Mouse (Mus musculus): ENCODE measurements around the gene Mylk4. TPM values are rescaled to one million over a fixed set of nuclear protein-coding genes. Genes with fewer than 3 reads are reported as not detected.
A peak's percentile ranks its signal among the peaks of the same experiment; 100 is the strongest.

Mylk4 gene
- polyA plus RNA-seq, 1 experiment from 2014 or later = 0.12 TPM

DNA sequence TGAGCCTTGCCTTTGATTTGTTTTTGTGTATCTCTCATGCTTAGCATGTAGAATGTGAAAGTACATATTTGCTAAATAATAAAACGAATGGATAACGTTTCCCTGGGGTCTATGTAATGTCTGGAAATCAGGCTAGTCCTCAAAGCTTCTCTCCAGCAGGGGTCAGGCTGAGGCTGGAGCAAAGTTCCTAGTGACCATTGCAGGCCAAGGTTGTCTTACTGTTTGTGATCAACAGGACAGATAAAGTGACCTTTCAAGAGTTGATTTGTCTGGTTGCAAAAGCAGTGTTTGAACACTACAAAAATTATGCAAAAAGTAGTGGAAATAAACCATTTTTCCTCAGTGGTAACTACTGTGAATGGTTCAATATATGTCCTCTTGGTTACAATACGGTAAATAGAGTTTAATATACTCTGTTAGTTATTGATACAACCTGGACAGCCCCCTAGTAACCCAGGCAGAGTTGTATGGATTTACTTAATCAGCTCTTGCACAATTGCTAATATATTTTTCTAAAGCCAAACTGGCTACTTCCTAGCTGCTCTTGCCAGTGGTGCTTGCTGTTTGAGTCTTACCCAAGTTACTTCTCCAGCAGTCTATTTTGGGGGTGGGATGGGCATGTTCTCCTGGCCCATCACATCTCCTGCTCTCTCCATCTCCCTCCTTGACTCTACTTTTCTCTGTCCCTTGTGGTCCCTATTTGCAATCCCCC is 43.5 kb upstream of the Mylk4 start:
- Histone ChIP-seq H3K27me3 (ENCODE audit: insufficient read depth, low read length) (no peaks in the 10 kb centered on the region), H3K4me2 (ENCODE audit: low read length) (no peak overlapping the region), H3K9me3 (replicated peaks; ENCODE audit: low read length) (no peaks in the 10 kb centered on the region), H3K9ac (ENCODE audit: low read depth, low read length) (no peak overlapping the region), H3K27ac (no peak overlapping the region), H3K36me3 (ENCODE audit: insufficient read depth, low read length) (0 out of 2 replicates have a peak, but pooled peaks cover 2% of the 10 kb centered on the region), H3K4me3 (replicated peaks; ENCODE audit: low read depth, low read length) (no peak overlapping the region), H3K4me1 (replicated peaks; ENCODE audit: insufficient read depth, low read length) (no peaks in the 10 kb centered on the region)
- ATAC-seq (replicated peaks; ENCODE audit: low FRiP score, low read depth) (no peak), DNase-seq (ENCODE audit: low spot score) (no peak)
- WGBS = 83% methylated on average over 3 of the region's 3 CpGs
- TF ChIP-seq CTCF (IDR thresholded peaks at IDR 0.05; ENCODE audit: low read depth) = peak; percentile 49

DNA sequence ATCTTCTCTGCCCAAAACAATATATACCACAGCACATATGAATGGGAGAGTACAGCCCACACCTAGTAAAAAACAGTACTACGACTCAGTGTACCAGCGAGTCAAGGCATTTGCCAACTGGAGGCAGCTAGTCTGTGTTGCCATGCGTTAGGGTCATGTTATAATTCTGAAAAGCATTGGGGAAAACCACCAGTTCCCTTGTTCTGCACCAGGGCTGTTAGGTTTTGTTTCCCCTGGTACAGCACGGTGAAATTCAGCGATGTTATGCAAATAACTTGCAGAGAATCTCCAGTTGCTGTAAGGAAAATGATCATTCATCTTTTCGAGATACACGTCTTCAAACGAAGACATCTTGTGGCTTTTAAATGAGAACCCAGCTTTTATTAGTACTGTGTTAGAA is 41.8 kb upstream of the Mylk4 start:
- no peak for ATAC-seq (replicated peaks; ENCODE audit: low FRiP score, low read depth)
- whole genome bisulfite sequencing = 90% methylated on average over 8 of the region's 8 CpGs
- Histone ChIP-seq H3K4me2 (ENCODE audit: low read length) (no peak overlapping the region), H3K9me3 (replicated peaks; ENCODE audit: low read length) (no peaks in the 10 kb centered on the region), H3K27me3 (ENCODE audit: insufficient read depth, low read length) (no peaks in the 10 kb centered on the region), H3K4me1 (replicated peaks; ENCODE audit: insufficient read depth, low read length) (no peaks in the 10 kb centered on the region), H3K4me3 (replicated peaks; ENCODE audit: low read depth, low read length) (no peak overlapping the region), H3K27ac (no peak overlapping the region), H3K36me3 (ENCODE audit: insufficient read depth, low read length) (peaks cover 15% of the 10 kb centered on the region), H3K9ac (ENCODE audit: low read depth, low read length) (no peak overlapping the region)
- DNase-seq (ENCODE audit: low spot score) = no peak
- TF ChIP-seq CTCF (IDR thresholded peaks at IDR 0.05; ENCODE audit: low read depth) = no peak

DNA sequence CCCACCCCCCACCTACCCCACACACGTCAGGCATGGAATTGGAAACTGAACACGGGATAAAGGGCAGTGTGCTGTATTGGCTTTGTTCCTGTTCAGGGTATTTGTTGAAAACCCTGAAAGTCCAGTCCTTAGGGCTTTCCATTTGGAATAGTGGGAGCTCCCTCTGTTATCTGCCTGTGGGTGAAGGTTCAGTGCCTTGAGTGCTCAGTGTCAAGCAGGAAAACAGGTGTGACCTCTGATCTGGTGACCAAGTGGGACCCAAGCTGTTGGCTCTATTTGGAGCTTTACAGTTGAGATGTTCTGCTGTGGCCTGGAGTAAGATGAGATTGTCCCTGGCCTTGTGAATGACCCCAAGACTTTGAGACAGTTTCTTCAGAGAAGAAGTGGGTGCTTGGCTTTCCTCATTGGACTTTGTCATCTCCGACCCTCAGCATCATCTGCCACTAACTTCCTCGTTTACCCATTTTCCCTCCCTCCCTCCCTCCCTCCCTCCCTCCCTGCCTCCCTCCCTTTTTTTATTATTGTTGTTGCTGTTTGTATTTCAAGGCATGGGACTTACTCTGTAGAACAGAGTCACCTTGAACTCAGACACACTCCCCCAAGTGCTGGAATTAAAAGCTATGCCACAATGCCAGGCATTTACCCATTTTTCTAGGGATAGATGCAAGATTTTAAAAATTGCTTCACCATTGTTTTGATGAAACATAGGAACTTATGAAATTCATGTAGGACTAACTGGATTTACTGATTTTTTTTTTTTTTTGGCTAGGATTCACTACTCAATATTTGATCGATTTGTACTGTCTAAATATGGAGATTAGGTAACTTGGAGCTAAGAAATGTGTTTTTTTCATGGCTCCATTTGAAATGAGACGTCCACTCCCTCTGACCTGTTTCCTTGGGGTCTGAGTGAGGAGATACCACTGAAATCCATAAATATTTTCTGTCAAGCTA is 40.9 kb upstream of the Mylk4 start:
- no peak for TF ChIP-seq CTCF (IDR thresholded peaks at IDR 0.05; ENCODE audit: low read depth)
- no peak for DNase-seq (ENCODE audit: low spot score)
- H3K4me1 ChIP-seq (replicated peaks; ENCODE audit: insufficient read depth, low read length) = no peaks in the 10 kb centered on the region
- no peak overlapping the region for H3K4me3 ChIP-seq (replicated peaks; ENCODE audit: low read depth, low read length)
- no peak overlapping the region for H3K4me2 ChIP-seq (ENCODE audit: low read length)
- no peak overlapping the region for H3K27ac ChIP-seq
- H3K36me3 ChIP-seq (ENCODE audit: insufficient read depth, low read length) = peaks cover 24% of the 10 kb centered on the region
- no peak for ATAC-seq (replicated peaks; ENCODE audit: low FRiP score, low read depth)
- H3K9ac ChIP-seq (ENCODE audit: low read depth, low read length) = no peak overlapping the region
- H3K9me3 ChIP-seq (replicated peaks; ENCODE audit: low read length) = no peaks in the 10 kb centered on the region
- WGBS = 63% methylated on average over 6 of the region's 6 CpGs
- H3K27me3 ChIP-seq (ENCODE audit: insufficient read depth, low read length) = no peaks in the 10 kb centered on the region

DNA sequence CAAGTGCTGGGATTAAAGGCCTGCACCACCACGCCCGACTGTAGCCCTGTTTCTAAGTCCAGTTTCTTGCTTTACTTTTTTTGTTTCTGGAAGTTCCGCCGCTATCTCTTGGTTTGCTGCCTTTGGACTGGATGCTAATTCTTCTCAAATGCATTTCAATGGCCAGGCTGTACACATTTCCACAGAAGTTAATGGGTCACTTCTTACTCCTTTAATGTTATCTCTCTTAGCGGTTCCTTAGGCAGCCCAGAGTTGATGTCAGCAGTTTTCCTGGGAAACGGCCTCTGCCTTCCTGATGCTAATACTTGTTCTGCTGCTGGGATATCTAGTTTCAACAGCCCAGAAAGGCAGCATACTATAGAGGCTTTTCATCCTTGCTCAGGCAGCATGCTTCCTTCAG is 39.4 kb upstream of the Mylk4 start:
- no peak for DNase-seq (ENCODE audit: low spot score)
- H3K9ac ChIP-seq (ENCODE audit: low read depth, low read length) = no peak overlapping the region
- no peak overlapping the region for H3K27ac ChIP-seq
- WGBS = 74% methylated on average over 6 of the region's 6 CpGs
- H3K36me3 ChIP-seq (ENCODE audit: insufficient read depth, low read length) = peaks cover 34% of the 10 kb centered on the region
- ATAC-seq (replicated peaks; ENCODE audit: low FRiP score, low read depth) = no peak
- TF ChIP-seq CTCF (IDR thresholded peaks at IDR 0.05; ENCODE audit: low read depth) = no peak
- H3K4me2 ChIP-seq (ENCODE audit: low read length) = no peak overlapping the region
- H3K9me3 ChIP-seq (replicated peaks; ENCODE audit: low read length) = no peaks in the 10 kb centered on the region
- H3K4me3 ChIP-seq (replicated peaks; ENCODE audit: low read depth, low read length) = no peak overlapping the region
- H3K4me1 ChIP-seq (replicated peaks; ENCODE audit: insufficient read depth, low read length) = no peaks in the 10 kb centered on the region
- no peaks in the 10 kb centered on the region for H3K27me3 ChIP-seq (ENCODE audit: insufficient read depth, low read length)

DNA sequence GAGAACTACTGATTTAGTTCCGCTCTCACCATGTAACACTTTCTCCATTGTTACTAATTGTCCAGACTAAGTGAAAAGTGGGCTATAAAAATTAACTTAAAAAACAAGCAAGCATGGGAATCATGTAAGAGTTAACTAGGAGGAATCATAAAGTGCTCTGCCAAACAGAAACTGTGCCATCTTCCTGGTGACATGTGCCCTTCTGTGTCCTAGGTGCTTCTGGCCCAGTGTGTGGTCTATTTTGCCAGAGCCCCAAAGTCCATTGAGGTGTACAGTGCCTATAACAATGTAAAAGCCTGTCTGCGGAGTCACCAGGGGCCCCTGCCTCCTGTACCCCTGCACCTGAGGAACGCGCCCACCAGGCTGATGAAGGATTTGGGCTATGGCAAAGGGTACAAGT is 37.9 kb upstream of the Mylk4 start:
- Histone ChIP-seq H3K4me3 (replicated peaks; ENCODE audit: low read depth, low read length) (no peak overlapping the region), H3K27me3 (ENCODE audit: insufficient read depth, low read length) (no peaks in the 10 kb centered on the region), H3K27ac (no peak overlapping the region), H3K4me2 (ENCODE audit: low read length) (no peak overlapping the region), H3K36me3 (ENCODE audit: insufficient read depth, low read length) (peaks cover 47% of the 10 kb centered on the region), H3K9ac (ENCODE audit: low read depth, low read length) (no peak overlapping the region), H3K9me3 (replicated peaks; ENCODE audit: low read length) (no peaks in the 10 kb centered on the region), H3K4me1 (replicated peaks; ENCODE audit: insufficient read depth, low read length) (no peaks in the 10 kb centered on the region)
- TF ChIP-seq CTCF (IDR thresholded peaks at IDR 0.05; ENCODE audit: low read depth) = no peak
- ATAC-seq (replicated peaks; ENCODE audit: low FRiP score, low read depth) (no peak), DNase-seq (ENCODE audit: low spot score) (no peak)
- WGBS = 98% methylated on average over 4 of the region's 4 CpGs

DNA sequence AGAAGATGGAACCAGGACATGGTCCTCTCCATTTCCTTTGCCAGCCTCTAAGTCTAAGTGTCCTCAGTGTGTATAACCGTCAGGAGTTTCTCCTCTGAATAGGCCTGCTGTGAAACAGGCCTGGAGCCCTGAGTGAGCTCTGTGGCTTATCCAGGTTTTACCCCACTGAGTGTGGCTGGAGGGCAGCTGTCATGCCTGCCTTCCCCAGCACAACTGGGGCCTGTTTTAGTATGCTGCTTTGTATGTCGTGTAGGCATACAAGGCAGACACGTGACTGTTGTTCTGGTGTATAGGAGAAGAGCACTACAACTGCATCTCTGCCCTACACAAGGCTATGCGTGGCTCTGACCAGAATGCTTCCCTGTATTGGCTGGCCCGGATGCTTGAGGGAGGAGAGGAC is 36.2 kb upstream of the Mylk4 start:
- H3K27ac ChIP-seq = no peak overlapping the region
- H3K4me3 ChIP-seq (replicated peaks; ENCODE audit: low read depth, low read length) = no peak overlapping the region
- no peak for DNase-seq (ENCODE audit: low spot score)
- TF ChIP-seq CTCF (IDR thresholded peaks at IDR 0.05; ENCODE audit: low read depth) = no peak
- no peak overlapping the region for H3K9ac ChIP-seq (ENCODE audit: low read depth, low read length)
- peaks cover 57% of the 10 kb centered on the region for H3K36me3 ChIP-seq (ENCODE audit: insufficient read depth, low read length)
- H3K9me3 ChIP-seq (replicated peaks; ENCODE audit: low read length) = no peaks in the 10 kb centered on the region
- no peaks in the 10 kb centered on the region for H3K27me3 ChIP-seq (ENCODE audit: insufficient read depth, low read length)
- no peaks in the 10 kb centered on the region for H3K4me1 ChIP-seq (replicated peaks; ENCODE audit: insufficient read depth, low read length)
- ATAC-seq (replicated peaks; ENCODE audit: low FRiP score, low read depth) = no peak
- H3K4me2 ChIP-seq (ENCODE audit: low read length) = no peak overlapping the region
- WGBS = 97% methylated on average over 5 of the region's 5 CpGs
